Mouse (Mus musculus) gastrocnemius, postnatal 10 days (tissue): ENCODE results near the gene 1700061G19Rik. TPM values are rescaled to one million over a fixed set of nuclear protein-coding genes. Genes with fewer than 3 reads are reported as not detected.

Experiments used
- DNase-seq: peaks from one replicate; pipeline ENCODE4 v3.0.0; 2021; ENCODE audit warnings: mixed read lengths
- total RNA-seq, 2 experiments: library from RNA; stranded (reverse); gene quantifications; 2 replicates each; pipeline ENCODE4 v1.2.3; 2021

Gene 1700061G19Rik
- total RNA-seq, 2 experiments from 2014 or later: 0.11 TPM; not detected in 1

DNA sequence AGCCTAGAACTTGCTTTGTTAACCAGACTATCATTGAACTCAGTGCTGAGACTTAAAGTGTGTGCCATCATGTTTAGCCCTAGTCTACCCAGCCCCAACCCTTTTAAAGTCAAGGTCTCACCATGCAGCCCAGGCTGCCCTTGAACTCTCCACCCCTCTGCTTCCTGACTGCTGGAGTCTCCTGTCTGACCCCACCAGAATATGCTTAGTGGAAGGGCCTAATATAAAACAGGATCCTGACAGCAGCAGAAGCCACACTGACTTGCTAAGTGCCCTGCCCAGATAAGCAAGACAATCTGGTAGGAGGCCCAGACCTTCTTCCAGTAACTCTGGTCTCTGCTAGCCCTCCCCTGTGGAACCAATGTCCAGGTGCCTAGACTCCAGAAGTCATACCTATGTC is 53.8 kb downstream of the 1700061G19Rik start:
- no peak for DNase-seq

- no peak for DNase-seq
Observed at GRCm38 (mm10) chr17:56929530-56929929, 54.3 kb downstream of the 1700061G19Rik start.

DNA sequence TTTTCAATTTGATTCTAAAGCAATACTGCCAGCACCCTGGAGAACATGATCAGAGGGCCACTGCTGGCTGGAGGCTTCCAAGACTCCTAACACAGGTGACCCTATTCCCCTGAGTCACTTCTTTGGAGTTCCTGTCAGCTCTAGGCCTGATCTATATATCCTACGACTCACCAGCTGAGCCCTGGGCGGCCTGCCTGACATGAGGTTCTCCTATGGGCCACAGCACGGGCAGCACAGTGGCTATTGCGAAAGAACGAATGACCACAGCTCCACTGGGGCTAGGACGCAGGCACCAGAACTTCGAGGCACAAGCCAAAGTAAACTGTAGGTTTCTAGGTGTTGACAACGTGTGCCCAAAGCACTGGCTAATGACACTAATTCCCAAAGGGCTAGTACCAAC is 54.7 kb downstream of the 1700061G19Rik start:
- DNase-seq: no peak

- DNase-seq: no peak
Observed at GRCm38 (mm10) chr17:56933395-56933794, 58.1 kb downstream of the 1700061G19Rik start.

GRCm38 (mm10) chr17:56934545-56935330 is 59.5 kb downstream of the 1700061G19Rik start:
- DNase-seq: no peak

GRCm38 (mm10) chr17:56935363-56936131 is 60.3 kb downstream of the 1700061G19Rik start, which contains the start of gene Mllt1:
Mllt1 (minus strand) TSS chr17:56935415.
- peak; percentile 99 for DNase-seq

GRCm38 (mm10) chr17:56936731-56937130 is 61.5 kb downstream of the 1700061G19Rik start:
- no peak for DNase-seq

Other genes with a start within 250 kb of the 1700061G19Rik start
- gene Lonp1, start 248.6 kb upstream of the 1700061G19Rik start, total RNA-seq: 10 to 100 TPM; 49.3 to 51.6 TPM
- gene Catsperd, start 247.3 kb upstream of the 1700061G19Rik start, total RNA-seq: under 1 TPM in 1 of 2 experiments, not detected in 1; 0.09 TPM
- gene Ranbp3, start 202.2 kb upstream of the 1700061G19Rik start, total RNA-seq: 10 to 100 TPM; 38.5 to 46.3 TPM
- 100 to 1,000 TPM; 377 to 422 TPM for gene Ndufa11, start 157.7 kb upstream of the 1700061G19Rik start, total RNA-seq
- gene Vmac, start 157.5 kb upstream of the 1700061G19Rik start, total RNA-seq: 1 to 10 TPM; 6.6 to 7.0 TPM
- 1 to 10 TPM in 1 of 2 experiments, under 1 TPM in 1; 0.95 to 1.4 TPM for gene Nrtn, start 117.9 kb upstream of the 1700061G19Rik start, total RNA-seq
- gene Dus3l, start 110.7 kb upstream of the 1700061G19Rik start, total RNA-seq: 10 to 100 TPM; 17.3 to 21.1 TPM
- gene Prr22, start 105.2 kb upstream of the 1700061G19Rik start, total RNA-seq: under 1 TPM; 0.19 to 0.20 TPM
- 1 to 10 TPM; 2.6 to 5.5 TPM for gene Rfx2, start 44.5 kb upstream of the 1700061G19Rik start, total RNA-seq
- not detected for gene Acsbg2, start 1.0 kb upstream of the 1700061G19Rik start, total RNA-seq
- 10 to 100 TPM; 15.5 to 23.1 TPM for gene Mllt1, start 59.9 kb downstream of the 1700061G19Rik start, total RNA-seq
- not detected for gene Acer1, start 106.6 kb downstream of the 1700061G19Rik start, total RNA-seq
- gene Clpp, start 114.8 kb downstream of the 1700061G19Rik start, total RNA-seq: 10 to 100 TPM; 32.7 to 34.9 TPM
- gene Alkbh7, start 121.9 kb downstream of the 1700061G19Rik start, total RNA-seq: 10 to 100 TPM; 29.5 to 33.5 TPM
- gene Pspn, start 124.5 kb downstream of the 1700061G19Rik start, total RNA-seq: not detected
- 10 to 100 TPM; 24.3 to 28.0 TPM for gene Gtf2f1, start 135.8 kb downstream of the 1700061G19Rik start, total RNA-seq
- gene Gm17949, start 136.0 kb downstream of the 1700061G19Rik start, total RNA-seq: not detected
- 10 to 100 TPM; 47.0 to 57.4 TPM for gene Khsrp, start 156.0 kb downstream of the 1700061G19Rik start, total RNA-seq
- not detected for gene Slc25a41, start 166.2 kb downstream of the 1700061G19Rik start, total RNA-seq
- under 1 TPM; 0.54 to 0.81 TPM for gene Crb3, start 183.6 kb downstream of the 1700061G19Rik start, total RNA-seq
- gene Slc25a23, start 184.4 kb downstream of the 1700061G19Rik start, total RNA-seq: 10 to 100 TPM; 42.1 to 50.9 TPM
- under 1 TPM; 0.52 to 0.79 TPM for gene Dennd1c, start 203.0 kb downstream of the 1700061G19Rik start, total RNA-seq
- 1 to 10 TPM; 4.2 to 4.6 TPM for gene Tubb4a, start 212.3 kb downstream of the 1700061G19Rik start, total RNA-seq
- gene Tnfsf9, start 229.8 kb downstream of the 1700061G19Rik start, total RNA-seq: under 1 TPM; 0.42 to 0.95 TPM